Mouse (Mus musculus) layer of hippocampus, adult 2 months (tissue): ENCODE measurements at regions not wholly inside any gene's neighbourhood (a gene's known extent, or its start where the extent isn't known, plus 50 kb on each side); places are given as distances from the start of the nearest gene placed in this dataset.
"Not testable (repeated sequence)": the region's sequence is repeated elsewhere in the genome, so short reads cannot be mapped to it uniquely, and the experiment has no call there.

Source experiments
- DNase-seq, 2 experiments: peaks; one replicate each; pipeline ENCODE4 v3.0.0; 2022; ENCODE audit warnings: low spot score in 2 of 2
- H3K27ac ChIP-seq: fragments of 200-600 bp; 2 replicates; pipeline ENCODE4 v1.8.1; 2022
- H3K4me3 ChIP-seq: fragments of 200-600 bp; 2 replicates; pipeline ENCODE4 v1.8.1; 2022; ENCODE audit warnings: mild to moderate bottlenecking
- CTCF ChIP-seq: fragments of 200-600 bp; conservative IDR thresholded peaks from 2 replicates; pipeline ENCODE4 v1.8.1; 2022; ENCODE audit warnings: antibody characterized with exemption, mild to moderate bottlenecking, moderate library complexity

GRCm38 (mm10) chr8:35143018-35143656, 622.5 kb upstream of the Gm19410 start:
- TF ChIP-seq CTCF: no peak
- H3K4me3 ChIP-seq: no peak overlapping the region
- DNase-seq: no peak
- H3K27ac ChIP-seq: no peak overlapping the region

DNA sequence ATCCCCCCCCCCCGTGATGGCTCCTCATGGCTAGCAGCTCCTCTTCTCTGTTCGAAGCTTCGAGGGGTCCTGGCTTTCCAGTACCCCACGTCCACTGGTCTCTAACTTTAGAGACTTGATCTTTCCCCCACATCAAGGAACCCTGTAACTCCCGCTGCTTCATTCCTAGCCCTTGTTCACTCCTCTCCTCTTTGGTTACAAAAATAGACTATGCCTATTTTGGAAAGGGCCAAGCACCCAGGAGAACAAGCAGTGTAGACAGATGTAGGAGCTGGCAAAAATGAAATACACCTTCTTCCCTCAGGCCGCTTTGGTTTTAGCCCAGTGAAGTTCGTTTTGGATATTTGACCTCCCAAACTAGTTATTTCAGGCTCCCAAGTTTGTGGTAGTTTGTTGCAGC, 621.9 kb upstream of the Gm19410 start:
- Histone ChIP-seq H3K27ac (no peak overlapping the region), H3K4me3 (no peak overlapping the region)
- TF ChIP-seq CTCF: no peak
- DNase-seq: no peak

- H3K27ac ChIP-seq: no peak overlapping the region
- no peak for DNase-seq
- H3K4me3 ChIP-seq: no peak overlapping the region
- no peak for TF ChIP-seq CTCF
Measured at GRCm38 (mm10) chr8:35144401-35144800, 621.2 kb upstream of the Gm19410 start.

- DNase-seq: no peak
- Histone ChIP-seq H3K27ac (no peak overlapping the region), H3K4me3 (no peak overlapping the region)
- no peak for TF ChIP-seq CTCF
Measured at GRCm38 (mm10) chr8:35147481-35147880, 618.1 kb upstream of the Gm19410 start.

GRCm38 (mm10) chr8:35147967-35148366, 617.6 kb upstream of the Gm19410 start:
- no peak for DNase-seq
- Histone ChIP-seq H3K4me3 (no peak overlapping the region), H3K27ac (no peak overlapping the region)
- TF ChIP-seq CTCF: no peak

DNA sequence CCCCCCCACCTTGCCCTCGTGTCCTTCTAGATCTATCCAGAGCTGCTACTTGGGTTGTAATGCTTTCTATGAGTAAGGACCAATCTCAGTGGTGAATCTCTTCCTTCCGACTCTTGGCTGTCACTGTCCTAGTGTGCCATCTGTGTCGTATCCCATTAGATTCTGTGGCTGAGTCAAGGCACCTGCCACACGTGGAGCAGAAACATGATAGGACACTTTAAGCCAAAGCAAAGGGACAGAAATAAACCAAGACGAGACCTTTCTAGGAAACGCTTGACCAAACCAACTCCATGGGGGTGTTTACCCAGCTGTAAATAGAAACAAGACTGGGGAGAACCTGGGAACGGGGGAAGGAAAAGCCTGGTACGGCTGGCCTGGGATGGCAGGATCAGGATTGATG, 613.0 kb upstream of the Gm19410 start:
- no peak for TF ChIP-seq CTCF
- H3K27ac ChIP-seq: no peak overlapping the region
- H3K4me3 ChIP-seq: no peak overlapping the region
- no peak for DNase-seq

DNA sequence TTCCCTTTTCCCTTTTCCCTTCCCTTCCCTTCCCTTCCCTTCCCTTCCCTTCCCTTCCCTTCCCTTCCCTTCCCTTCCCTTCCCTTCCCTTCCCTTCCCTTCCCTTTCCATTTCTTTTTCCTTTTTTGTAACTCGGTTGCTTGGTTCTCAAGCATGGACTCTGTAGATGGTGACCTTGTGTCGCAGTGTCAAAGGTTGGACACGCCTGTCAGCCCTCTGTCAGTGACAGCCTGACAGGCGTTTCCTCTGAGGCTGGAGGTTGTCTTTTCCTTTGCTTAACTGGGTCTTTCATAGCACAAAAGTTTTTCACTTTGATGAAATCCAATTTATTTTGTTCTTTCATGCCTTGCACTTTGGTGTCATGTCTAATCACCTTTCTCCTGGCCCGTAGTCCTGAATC, 609.3 kb upstream of the Gm19410 start:
- no peak for DNase-seq
- no peak for TF ChIP-seq CTCF
- no peak overlapping the region for H3K27ac ChIP-seq
- no peak overlapping the region for H3K4me3 ChIP-seq

DNA sequence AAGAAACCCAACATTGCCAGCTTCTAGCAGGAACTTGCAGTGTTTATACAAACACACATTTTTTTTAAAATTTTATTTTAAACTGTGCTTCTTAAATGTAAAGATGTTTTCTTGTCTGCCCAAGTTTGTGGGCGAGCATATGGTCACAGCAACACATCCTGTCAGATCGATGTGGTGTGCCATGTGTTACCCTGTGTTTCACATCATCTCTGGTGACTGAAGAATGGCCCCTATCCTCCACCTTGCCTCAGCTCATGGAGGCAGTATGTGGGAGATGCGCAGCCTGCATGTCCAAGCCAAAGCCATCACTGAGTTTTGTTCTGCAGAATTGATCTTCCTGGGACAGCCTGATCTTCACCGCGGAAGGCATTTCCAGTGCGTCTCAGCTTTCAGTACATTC, 607.9 kb upstream of the Gm19410 start:
- TF ChIP-seq CTCF: no peak
- no peak overlapping the region for H3K4me3 ChIP-seq
- H3K27ac ChIP-seq: no peak overlapping the region
- DNase-seq: no peak

DNA sequence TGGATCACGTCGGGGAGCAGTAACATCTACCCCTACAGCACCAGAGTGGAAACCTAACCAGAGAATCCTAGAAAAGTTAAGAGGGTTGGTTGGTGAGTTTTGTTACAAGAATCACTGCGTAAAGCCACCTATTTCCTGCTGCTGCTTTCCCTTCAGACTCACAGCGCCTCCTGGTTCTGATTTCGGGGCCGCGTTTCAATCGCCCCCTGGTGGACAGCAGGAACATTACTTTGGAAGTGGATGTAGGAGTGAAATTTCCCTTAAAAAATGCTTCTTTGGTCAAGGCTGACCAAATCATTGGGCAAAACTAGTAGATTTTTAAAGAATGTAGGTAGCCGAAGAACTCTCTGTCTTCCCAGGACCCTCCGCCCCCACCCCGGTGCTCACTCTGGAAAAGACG, 606.3 kb upstream of the Gm19410 start:
- Histone ChIP-seq H3K4me3 (no peak overlapping the region), H3K27ac (0 out of 2 replicates have a peak overlapping the region, but pooled peaks have one; percentile 48)
- DNase-seq: peak; percentile 58 to 73
- TF ChIP-seq CTCF: peak; percentile 88

DNA sequence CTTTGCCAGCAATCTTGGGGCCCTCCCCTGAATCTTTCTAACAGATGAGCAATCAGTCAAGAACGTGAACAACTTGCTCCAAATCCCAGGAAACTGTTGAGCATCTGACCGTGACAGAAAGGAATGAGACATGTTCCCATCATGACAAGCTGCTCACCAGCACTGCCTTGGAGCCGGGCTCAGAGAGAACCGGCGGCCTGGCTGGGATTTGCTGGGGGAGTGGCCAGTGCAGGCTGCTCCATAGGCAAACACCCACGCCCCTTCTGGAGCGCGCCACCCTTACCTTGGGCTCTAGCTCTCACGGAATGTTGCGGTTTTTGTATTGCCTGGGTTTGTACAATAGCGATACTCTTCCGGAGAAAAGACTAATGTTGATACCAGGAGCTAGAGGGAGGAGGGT, 605.4 kb upstream of the Gm19410 start:
- TF ChIP-seq CTCF: no peak
- H3K4me3 ChIP-seq: no peak overlapping the region
- peak; percentile 23 to 59 for DNase-seq
- H3K27ac ChIP-seq: peak overlapping the region; percentile 48

GRCm38 (mm10) chr8:35162166-35162565, 603.4 kb upstream of the Gm19410 start:
- DNase-seq, H3K4me3 ChIP-seq, H3K27ac ChIP-seq: not testable (repeated sequence)

DNA sequence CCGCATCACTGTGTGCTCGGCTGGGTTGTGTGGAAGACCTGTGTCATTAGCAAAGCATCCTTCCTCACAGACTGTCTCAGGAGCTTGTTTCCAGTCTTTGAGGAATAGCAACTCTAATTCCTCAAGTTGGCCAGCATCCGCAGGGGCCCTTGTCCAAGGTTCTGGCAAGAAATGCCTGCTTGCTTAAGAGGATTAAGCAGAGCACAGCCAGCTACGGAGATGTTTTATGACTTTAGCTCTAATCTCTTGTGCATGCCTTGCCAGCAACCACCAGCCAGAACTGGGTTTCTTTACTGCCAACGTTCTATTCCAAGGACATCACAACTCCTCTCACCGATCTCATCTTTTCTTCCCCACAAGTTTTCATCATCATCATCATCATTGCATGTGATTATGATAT, 599.0 kb upstream of the Gm19410 start:
- no peak overlapping the region for H3K27ac ChIP-seq
- TF ChIP-seq CTCF: no peak
- DNase-seq: no peak
- H3K4me3 ChIP-seq: no peak overlapping the region

- Histone ChIP-seq H3K27ac (peak overlapping the region; percentile 72), H3K4me3 (no peak overlapping the region)
- no peak for TF ChIP-seq CTCF
- DNase-seq: peak in 1 of 2 experiments; percentile 18
Measured at GRCm38 (mm10) chr8:35171536-35172310, 593.9 kb upstream of the Gm19410 start.

DNA sequence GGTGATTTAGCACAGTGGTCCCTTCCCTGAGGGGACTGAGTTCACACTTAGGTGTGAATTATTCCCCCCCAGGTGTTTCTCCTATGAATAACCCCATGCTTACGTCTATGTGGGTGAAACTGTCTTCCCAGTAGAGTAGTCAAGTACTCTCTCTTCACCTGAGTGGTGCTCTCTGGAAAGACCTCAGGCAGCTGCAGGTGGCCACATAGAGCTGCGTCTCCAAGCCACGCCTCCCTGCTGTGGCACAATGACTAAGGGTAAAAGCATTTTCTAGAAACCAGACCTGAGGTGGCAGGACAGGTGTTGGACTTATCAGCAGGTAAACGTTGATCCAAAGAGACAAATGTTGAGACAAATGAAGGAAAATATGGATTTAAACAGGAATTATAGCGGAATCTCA, 588.3 kb upstream of the Gm19410 start:
- no peak for DNase-seq
- TF ChIP-seq CTCF: no peak
- no peak overlapping the region for H3K27ac ChIP-seq
- H3K4me3 ChIP-seq: no peak overlapping the region
